Mouse (Mus musculus) heart, adult 2 months (tissue): ENCODE data around the gene Grsf1. TPM values are rescaled to one million over a fixed set of nuclear protein-coding genes. Genes with fewer than 3 reads are reported as not detected.

ENCODE experiments used
- DNase-seq, 2 experiments: peaks; one replicate each; pipeline ENCODE4 v3.0.0; 2021
- H3K27ac ChIP-seq: fragments of 200-600 bp; 2 replicates; pipeline ENCODE4 v1.8.1; 2022
- H3K27me3 ChIP-seq: fragments of 200-500 bp; 2 replicates; pipeline ENCODE4 v1.6.1; 2012; ENCODE audit warnings: mild to moderate bottlenecking, low read length, inconsistent platforms, mixed read lengths; ENCODE audit not compliant: control insufficient read depth, insufficient read depth
- H3K36me3 ChIP-seq: fragments of 200-500 bp; 2 replicates; pipeline ENCODE4 v1.6.1; 2012; ENCODE audit warnings: low read length, inconsistent platforms; ENCODE audit not compliant: control insufficient read depth, insufficient read depth
- H3K4me1 ChIP-seq: fragments of 200-500 bp; 2 replicates; pipeline ENCODE4 v1.6.1; 2011; ENCODE audit warnings: low read length; ENCODE audit not compliant: control insufficient read depth, insufficient read depth
- H3K4me3 ChIP-seq: fragments of 200-600 bp; 2 replicates; pipeline ENCODE4 v1.8.1; 2022
- H3K79me2 ChIP-seq: fragments of 200-500 bp; replicated peaks from 2 replicates; pipeline ENCODE4 v1.6.1; 2012; ENCODE audit warnings: mild to moderate bottlenecking, inconsistent platforms, low read length, moderate library complexity, mixed read lengths; ENCODE audit not compliant: control insufficient read depth, insufficient read depth
- H3K9ac ChIP-seq: fragments of 200-500 bp; 2 replicates; pipeline ENCODE4 v1.6.1; 2012; ENCODE audit warnings: low read depth, mild to moderate bottlenecking, control low read depth, inconsistent platforms, low read length, mixed read lengths
- CTCF ChIP-seq: fragments of 200-600 bp; IDR thresholded peaks from 2 replicates; pipeline ENCODE4 v1.8.1; 2022; ENCODE audit warnings: antibody characterized with exemption, mild to moderate bottlenecking, moderate library complexity
- EP300 ChIP-seq: fragments of 200-500 bp; IDR thresholded peaks from 2 replicates; pipeline ENCODE4 v1.6.1; 2011; ENCODE audit warnings: low read depth, low read length, control low read depth; ENCODE audit not compliant: insufficient read depth
- POLR2A ChIP-seq: fragments of 200-500 bp; IDR thresholded peaks from 2 replicates; pipeline ENCODE4 v1.6.1; 2011; ENCODE audit warnings: mild to moderate bottlenecking, low read depth, low read length, control low read depth; ENCODE audit not compliant: insufficient read depth
- WGBS: fragments of 180-500 bp; shearing (Covaris S2); methylation state at CpG from one replicate; pipeline ENCODE4 v1.1.7; 2018; 5-methylcytosine and 5-hydroxymethylcytosine counted together
- intact Hi-C: fragments of 180-260 bp; cut with DNase I; formaldehyde crosslinking; loops from one replicate; pipeline ENCODE4 v1.15.1; 2025
- polyA plus RNA-seq: library from polyadenylated mRNA; depleted of rRNA; stranded (reverse); fragments of >200 nt; gene quantifications from 2 replicates; pipeline ENCODE4 v1.2.3, GENCODE M21; 2012
- total RNA-seq, 2 experiments: library from RNA; stranded (reverse); gene quantifications; 2 replicates each; pipeline ENCODE4 v1.2.3; 2021

The Grsf1 gene
- total and polyA plus RNA-seq, 3 experiments: 63.6 to 211 (median 187) TPM

DNA sequence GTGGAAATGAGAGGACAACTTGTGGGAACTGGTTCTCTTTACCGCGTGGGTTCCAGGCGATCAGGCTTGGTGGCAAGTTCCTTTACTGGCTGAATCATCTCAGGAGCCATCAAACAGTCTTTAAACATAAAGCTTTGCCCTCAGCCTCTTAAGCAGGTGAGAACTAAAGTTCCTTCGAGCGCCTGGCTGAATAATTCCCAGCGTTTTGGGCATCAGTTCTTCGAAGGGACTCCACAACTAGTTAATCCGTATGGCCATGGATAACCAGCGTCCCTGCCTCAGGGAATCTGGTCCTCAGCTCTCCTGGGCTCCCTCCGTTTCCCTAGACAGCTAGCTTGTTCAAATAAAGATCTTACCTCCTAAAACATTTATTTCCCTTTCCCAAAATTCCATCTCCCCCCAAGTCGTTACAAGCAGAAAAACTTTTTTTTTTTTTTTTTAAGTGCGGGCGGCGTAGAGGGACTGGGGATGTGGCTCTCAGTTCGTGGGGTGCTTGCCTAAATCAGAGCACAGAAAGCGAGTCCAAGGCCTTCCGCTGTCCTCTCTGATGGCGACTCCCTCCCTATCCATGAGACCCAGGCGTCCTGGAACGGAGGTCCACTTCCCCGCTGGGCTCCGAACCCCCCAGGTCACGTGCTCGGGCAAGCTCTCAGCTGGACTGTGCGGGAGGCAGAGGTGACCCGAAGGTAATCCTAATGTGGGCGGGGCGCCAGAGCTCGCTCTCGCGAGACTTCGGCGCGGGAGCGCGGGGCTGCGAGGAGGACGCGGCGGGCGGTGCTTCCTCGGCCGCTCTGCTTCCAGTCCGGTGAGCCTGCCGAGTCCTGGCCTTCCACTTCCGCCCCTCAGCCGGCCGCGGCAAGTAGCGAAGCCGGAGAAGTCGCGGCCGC is 44.4 kb upstream of the Grsf1 start, which contains the start of gene Mob1b:
Gene Mob1b, plus strand, starts transcription at position 740 of the 887 bp plus-strand sequence.
- intact Hi-C loops: loop anchor here (1.0 to 2.0 kb wide), 3 partner anchors 44 to 156 kb away; partner anchors contain the start of genes Grsf1 and Rufy3
- Histone ChIP-seq H3K27ac (peak within 1 kb of the TSS; percentile 92), H3K79me2 (peaks cover 10% of the 10 kb centered on the region), H3K4me1 (peaks cover 9% of the 10 kb centered on the region), H3K36me3 (peaks cover 14% of the 10 kb centered on the region), H3K4me3 (peak within 1 kb of the TSS; percentile 95), H3K27me3 (no peaks in the 10 kb centered on the region), H3K9ac (peak within 1 kb of the TSS; percentile 94)
- 0 out of 2 replicates have a peak, but pooled peaks have one; percentile 12 for TF ChIP-seq EP300
- no peak for TF ChIP-seq CTCF
- peak; percentile 95 for TF ChIP-seq POLR2A
- peak; percentile 99 for DNase-seq
- whole genome bisulfite sequencing: under 1% methylated on average over 54 of the region's 54 CpGs

DNA sequence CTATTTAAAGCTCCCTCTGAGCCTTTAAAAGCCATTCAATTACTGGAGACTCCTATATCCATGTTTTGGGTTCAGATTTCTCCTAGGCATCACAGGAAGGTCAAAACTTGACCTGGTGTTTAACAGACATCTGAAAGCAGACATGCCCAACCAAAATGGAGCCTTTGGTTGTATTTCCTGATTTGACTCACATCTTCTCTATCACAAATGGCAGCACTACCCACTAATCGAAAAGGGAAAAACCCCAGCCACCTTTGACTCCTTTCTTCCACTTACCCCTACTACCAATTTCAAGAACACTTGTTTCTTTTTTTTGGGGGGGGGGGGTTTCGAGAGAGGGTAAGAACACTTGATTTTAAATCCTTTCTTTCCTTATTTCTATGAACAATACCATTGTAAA is 41.0 kb upstream of the Grsf1 start:
- H3K9ac ChIP-seq: no peak overlapping the region
- TF ChIP-seq POLR2A (no peak), EP300 (no peak), CTCF (no peak)
- no peak for DNase-seq
- intact Hi-C loops: no loop called here
- H3K4me3 ChIP-seq: no peak overlapping the region
- H3K4me1 ChIP-seq: peaks cover 3% of the 10 kb centered on the region
- no peaks in the 10 kb centered on the region for H3K36me3 ChIP-seq
- H3K79me2 ChIP-seq: peaks cover 8% of the 10 kb centered on the region
- H3K27ac ChIP-seq: no peak overlapping the region
- no peaks in the 10 kb centered on the region for H3K27me3 ChIP-seq
- 80% methylated on average over 2 of the region's 2 CpGs for WGBS

DNA sequence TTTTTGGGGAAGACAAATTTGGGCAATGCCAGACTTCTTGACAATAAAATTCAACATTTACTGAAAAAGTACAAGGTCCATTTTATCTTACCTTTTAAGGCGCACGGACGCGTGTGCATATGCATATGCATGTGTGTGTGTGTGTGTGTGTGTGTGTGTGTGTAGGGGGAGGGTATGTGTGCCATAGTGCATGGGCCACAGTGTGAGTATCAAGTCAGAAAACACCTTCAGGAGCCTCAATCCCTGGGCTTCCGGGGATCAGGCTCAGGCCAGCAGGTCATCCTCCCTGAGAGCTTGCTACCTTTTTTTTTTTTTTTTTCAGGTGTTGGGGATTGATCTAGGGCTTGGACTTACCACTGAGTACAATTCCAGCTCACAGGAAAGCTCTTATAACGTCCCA is 36.4 kb upstream of the Grsf1 start:
- Histone ChIP-seq H3K36me3 (no peaks in the 10 kb centered on the region), H3K27ac (peak overlapping the region; percentile 72), H3K27me3 (no peaks in the 10 kb centered on the region), H3K4me1 (peaks cover 2% of the 10 kb centered on the region; the same call in 1 of the 2 replicates), H3K79me2 (no peaks in the 10 kb centered on the region), H3K9ac (no peak overlapping the region), H3K4me3 (no peak overlapping the region)
- no peak for DNase-seq
- WGBS: 53% methylated on average over 6 of the region's 6 CpGs
- intact Hi-C loops: no loop called here
- TF ChIP-seq POLR2A: no peak

DNA sequence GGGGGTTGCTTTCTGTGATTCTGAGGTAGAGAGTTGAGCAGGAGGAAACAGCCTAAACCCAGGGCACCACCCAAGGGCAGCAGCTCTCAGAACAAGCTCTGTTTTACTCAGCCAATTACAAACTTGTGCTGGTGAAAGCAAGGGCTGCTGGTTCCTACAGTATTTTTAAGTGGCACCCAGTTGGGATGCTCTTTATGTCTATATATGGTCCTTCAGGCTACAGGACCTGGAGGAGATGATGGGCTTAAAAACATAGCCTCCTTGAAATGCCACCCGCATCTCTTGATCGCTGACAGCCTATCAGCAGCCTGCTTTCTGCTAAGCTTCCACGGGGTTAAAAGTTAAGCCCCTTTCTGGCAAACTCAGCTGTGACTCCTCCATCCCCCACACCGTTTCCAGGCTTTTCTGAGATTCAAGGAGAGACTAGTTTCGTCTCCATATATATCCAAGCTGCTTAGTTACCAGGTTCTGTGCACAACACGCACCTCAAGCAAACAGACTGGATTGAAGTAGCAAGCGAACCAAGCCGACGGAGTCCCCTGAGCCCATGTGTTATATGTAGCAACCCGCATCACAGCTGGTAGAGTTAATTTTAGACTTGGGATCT is 35.8 kb upstream of the Grsf1 start:
- peak in 1 of 2 experiments; percentile 17 for DNase-seq
- H3K36me3 ChIP-seq: no peaks in the 10 kb centered on the region

DNA sequence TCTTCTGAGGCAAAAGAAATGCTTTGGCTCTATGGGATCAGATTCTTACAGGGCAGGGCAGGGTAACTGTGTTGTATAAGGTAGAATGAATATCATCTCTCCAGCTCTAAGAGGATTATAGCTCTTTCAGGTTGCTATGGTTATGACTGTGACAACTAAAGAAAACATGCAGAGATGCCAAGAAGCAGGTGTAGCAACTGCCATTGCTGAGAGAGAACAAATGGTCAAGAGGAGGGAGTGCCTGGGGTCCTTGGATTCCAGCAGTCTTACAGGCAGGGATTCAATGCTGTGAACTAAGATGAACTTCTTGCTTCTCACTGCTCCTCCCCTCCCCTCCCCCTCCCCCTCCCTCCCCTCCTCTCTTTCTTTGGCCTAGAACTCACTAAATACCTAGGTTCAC is 35.2 kb upstream of the Grsf1 start:
- no peak overlapping the region for H3K27ac ChIP-seq
- H3K4me1 ChIP-seq: peaks cover 2% of the 10 kb centered on the region; the same call in 1 of the 2 replicates
- intact Hi-C loops: no loop called here
- no peaks in the 10 kb centered on the region for H3K79me2 ChIP-seq
- no peak overlapping the region for H3K9ac ChIP-seq
- H3K27me3 ChIP-seq: no peaks in the 10 kb centered on the region
- no peak overlapping the region for H3K4me3 ChIP-seq
- no peaks in the 10 kb centered on the region for H3K36me3 ChIP-seq
- TF ChIP-seq CTCF (no peak), EP300 (no peak), POLR2A (no peak)
- DNase-seq: no peak

More for the DNA sequence above, 35.8 kb upstream of the Grsf1 start:
- 0 out of 2 replicates have a peak overlapping the region, but pooled peaks have one; percentile 10 for H3K4me3 ChIP-seq
- no peak overlapping the region for H3K9ac ChIP-seq
- intact Hi-C loops: no loop called here
- 34% methylated on average over 10 of the region's 10 CpGs for WGBS
- peaks cover 2% of the 10 kb centered on the region; the same call in 1 of the 2 replicates for H3K4me1 ChIP-seq
- TF ChIP-seq EP300 (no peak), POLR2A (peak; percentile 44; the same call in 1 of the 2 replicates)
- no peaks in the 10 kb centered on the region for H3K27me3 ChIP-seq
- H3K27ac ChIP-seq: peak overlapping the region; percentile 72
- no peaks in the 10 kb centered on the region for H3K79me2 ChIP-seq

DNA sequence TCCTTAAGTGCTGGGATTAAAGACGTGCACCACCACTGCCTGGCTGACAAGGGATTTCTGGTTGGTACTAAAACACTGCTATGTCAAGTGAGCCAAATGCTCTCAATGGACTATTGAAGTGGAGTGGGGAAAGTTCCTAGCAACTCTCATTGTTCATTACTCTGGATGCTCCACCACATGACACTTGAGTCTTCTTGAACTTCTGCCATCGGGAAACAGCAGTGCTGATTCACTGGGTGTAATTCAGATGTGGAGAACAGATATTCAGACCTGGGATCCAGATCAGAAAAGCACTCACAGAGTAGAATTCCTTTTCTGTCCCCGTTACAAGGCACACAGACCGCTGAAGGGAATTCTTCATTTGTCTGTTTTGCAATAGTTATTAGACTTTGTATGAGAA is 27.6 kb upstream of the Grsf1 start:
- WGBS: 79% methylated on average over 4 of the region's 4 CpGs
- no peaks in the 10 kb centered on the region for H3K27me3 ChIP-seq
- no peak overlapping the region for H3K27ac ChIP-seq
- no peaks in the 10 kb centered on the region for H3K79me2 ChIP-seq
- TF ChIP-seq POLR2A: no peak
- no peaks in the 10 kb centered on the region for H3K36me3 ChIP-seq
- no peaks in the 10 kb centered on the region for H3K4me1 ChIP-seq
- H3K9ac ChIP-seq: no peak overlapping the region
- intact Hi-C loops: no loop called here
- DNase-seq: no peak
- no peak overlapping the region for H3K4me3 ChIP-seq
